Mouse (Mus musculus) heart, adult 2 months (tissue): ENCODE measurements around the gene Myog.

Source experiments
- CTCF ChIP-seq: fragments of 200-600 bp; IDR thresholded peaks from 2 replicates; pipeline ENCODE4 v1.8.1; 2022; ENCODE audit warnings: antibody characterized with exemption, mild to moderate bottlenecking, moderate library complexity
- POLR2A ChIP-seq: fragments of 200-500 bp; IDR thresholded peaks from 2 replicates; pipeline ENCODE4 v1.6.1; 2011; ENCODE audit warnings: mild to moderate bottlenecking, low read depth, low read length, control low read depth; ENCODE audit not compliant: insufficient read depth

- TF ChIP-seq CTCF (no peak), POLR2A (no peak)
Measured at GRCm38 (mm10) chr1:134281563-134281962, 8.2 kb upstream of the Myog start.
